In genomic region chr5:110879584-110880374, GRCm38 (mm10) we compare ENCODE assay signal across 7 mouse cellular contexts. TPM values are rescaled to one million over a fixed set of nuclear protein-coding genes. Genes with fewer than 3 reads are reported as not detected.
DNase-seq lines count a peak whose midpoint lies in the region; ATAC-seq lines count a peak whose summit lies in the region.

Gene Ttc28 (plus strand): TSS chr5:110879803.

- intact Hi-C loops in left cerebral cortex, postnatal 36 days (cut with DNase I): no loop called here

- H3K9me3 ChIP-seq in intestine, embryonic 16.5 days (ENCODE audit: control insufficient read depth, low read length): no peaks in the 10 kb centered on the region
- H3K9me3 ChIP-seq in midbrain, embryonic 10.5 days (replicated peaks): no peaks in the 10 kb centered on the region

- H3K4me1 ChIP-seq in intestine, embryonic 16.5 days (ENCODE audit: control insufficient read depth, insufficient read depth, low read length): peaks cover 9% of the 10 kb centered on the region; the same call in 1 of the 2 replicates
- peaks cover 23% of the 10 kb centered on the region for H3K4me1 ChIP-seq in midbrain, embryonic 10.5 days

- H3K4me3 ChIP-seq in intestine, embryonic 16.5 days (ENCODE audit: low read length): peak within 1 kb of the TSS; percentile 70
- peak within 1 kb of the TSS; percentile 91 for H3K4me3 ChIP-seq in midbrain, embryonic 10.5 days

- peak within 1 kb of the TSS; percentile 88 for H3K4me2 ChIP-seq in intestine, embryonic 16.5 days (ENCODE audit: low read depth, low read length)

- DNase-seq in adrenal gland, postnatal 10 days: peak; percentile 94
- DNase-seq in embryo, embryonic 11.5 days (ENCODE audit: low read depth, low spot score): peak; percentile 81
- peak; percentile 85 to 90 for DNase-seq in gastrocnemius, postnatal 4 days (ENCODE audit: low spot score in 2 of 2)
- DNase-seq in left cerebral cortex, postnatal 36 days (ENCODE audit: low spot score in 2 of 2): peak; percentile 86 to 90
- DNase-seq in midbrain, embryonic 10.5 days (ENCODE audit: low spot score): peak; percentile 89
- DNase-seq in skeletal muscle tissue, adult 2 months (ENCODE audit: low read depth, low spot score): peak; percentile 61

- no peaks in the 10 kb centered on the region for H3K27me3 ChIP-seq in intestine, embryonic 16.5 days (replicated peaks; ENCODE audit: control insufficient read depth, insufficient read depth, low read length)
- no peaks in the 10 kb centered on the region; the same call in 1 of the 2 replicates for H3K27me3 ChIP-seq in midbrain, embryonic 10.5 days (ENCODE audit: low read depth, poor library complexity, severe bottlenecking)

- peak within 1 kb of the TSS; percentile 80 for H3K9ac ChIP-seq in intestine, embryonic 16.5 days (ENCODE audit: low read depth, low read length)

- H3K27ac ChIP-seq in intestine, embryonic 16.5 days (ENCODE audit: low read length): peak within 1 kb of the TSS; percentile 46
- H3K27ac ChIP-seq in midbrain, embryonic 10.5 days (replicated peaks): peak within 1 kb of the TSS; percentile 97

- no peaks in the 10 kb centered on the region for H3K36me3 ChIP-seq in intestine, embryonic 16.5 days (ENCODE audit: control insufficient read depth, insufficient read depth, low read length)
- peaks cover 36% of the 10 kb centered on the region for H3K36me3 ChIP-seq in midbrain, embryonic 10.5 days

- ATAC-seq in intestine, embryonic 16.5 days: peak; percentile 89

- WGBS in intestine, embryonic 16.5 days: under 1% methylated on average over 97 of the region's 101 CpGs
- WGBS in midbrain, embryonic 10.5 days: under 1% methylated on average over 97 of the region's 101 CpGs

RNA-seq across cellular contexts. Expression of gene Ttc28, which starts in this region (rescaled TPM):
- total RNA-seq in adrenal gland, postnatal 10 days (2021): 10 to 100 TPM; 25.0 to 29.1 TPM
- total RNA-seq in gastrocnemius, postnatal 4 days (2021): 10 to 100 TPM; 27.1 to 33.1 TPM
- polyA plus RNA-seq in intestine, embryonic 16.5 days (2015; fragmentation: Nextera tagmentation; extraction: Ambion mirVana): 4.2 and 4.3 TPM in 2 replicates
- 10 to 100 TPM in 1 of 2 experiments, 1 to 10 TPM in 1; 9.6 to 11.9 TPM for total RNA-seq in left cerebral cortex, postnatal 36 days (2021)
- polyA plus RNA-seq in midbrain, embryonic 10.5 days (2016; fragmentation: Nextera tagmentation; extraction: Ambion mirVana): 9.4 and 14.9 TPM in 2 replicates

Comparison
In these comparisons a context has a peak if more than half of its experiments do, and no peak if none do; other contexts are left out.
1. Peak in every context shown above with its lines: DNase-seq, ATAC-seq, H3K4me3 ChIP-seq and H3K27ac ChIP-seq.